ENCODE assay signal across 12 mouse cellular contexts in the genomic region with DNA sequence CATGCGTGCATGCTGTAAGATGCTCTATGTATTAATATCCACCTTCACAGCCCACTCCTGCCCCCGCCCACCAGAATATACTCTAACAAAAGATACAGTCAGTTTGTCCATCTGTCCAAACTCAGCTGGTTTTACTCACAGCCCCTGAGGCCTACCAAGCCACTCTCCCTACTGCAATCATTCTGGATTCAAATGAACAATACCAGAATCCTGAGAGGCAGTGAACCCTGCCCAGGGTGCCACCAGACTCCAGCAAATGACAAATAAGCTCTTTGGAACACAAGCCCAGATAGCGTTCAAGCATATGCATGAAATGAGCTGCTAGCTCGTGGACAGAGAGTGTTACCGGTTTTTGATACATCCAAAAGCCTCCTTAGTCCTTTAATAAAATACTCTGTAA.
DNase-seq lines count a peak whose midpoint lies in the region; ATAC-seq lines count a peak whose summit lies in the region.
"Had no signal": no experiment of that assay in that cellular context is flagged by ENCODE, and none has a peak within 500 bp of the region (broad histone marks: within the 10 kb centered on the region; RNA-seq: fewer than 3 reads in every experiment).

No protein-coding gene starts in this region.

- no peaks in the 10 kb centered on the region for H3K27me3 ChIP-seq in embryonic facial prominence, embryonic 11.5 days (ENCODE audit: control insufficient read depth, insufficient read depth, low read length)
- no peaks in the 10 kb centered on the region for H3K27me3 ChIP-seq in embryonic facial prominence, embryonic 15.5 days
- H3K27me3 ChIP-seq in hindbrain, embryonic 16.5 days (replicated peaks; ENCODE audit: control insufficient read depth, insufficient read depth, low read length): no peaks in the 10 kb centered on the region
- H3K27me3 ChIP-seq in midbrain, embryonic 14.5 days (ENCODE audit: control insufficient read depth, insufficient read depth, low read length): no peaks in the 10 kb centered on the region
- H3K27me3 ChIP-seq: megakaryocyte, embryonic 14.5 days had no signal

- H3K4me1 ChIP-seq in embryonic facial prominence, embryonic 11.5 days (ENCODE audit: control insufficient read depth, insufficient read depth, low read length): peaks cover 26% of the 10 kb centered on the region
- H3K4me1 ChIP-seq in embryonic facial prominence, embryonic 15.5 days: peaks cover 74% of the 10 kb centered on the region
- peaks cover 70% of the 10 kb centered on the region for H3K4me1 ChIP-seq in hindbrain, embryonic 16.5 days (ENCODE audit: control insufficient read depth, insufficient read depth, low read depth, low read length)
- peaks cover 74% of the 10 kb centered on the region for H3K4me1 ChIP-seq in midbrain, embryonic 14.5 days (ENCODE audit: control insufficient read depth, insufficient read depth, low read length)

- WGBS in embryonic facial prominence, embryonic 11.5 days: 71% methylated on average over 5 of the region's 5 CpGs
- WGBS in embryonic facial prominence, embryonic 15.5 days: 68% methylated on average over 5 of the region's 5 CpGs
- 34% methylated on average over 5 of the region's 5 CpGs for WGBS in hindbrain, embryonic 16.5 days
- WGBS in midbrain, embryonic 14.5 days: 32% methylated on average over 5 of the region's 5 CpGs

- peak overlapping the region; percentile 3; the same call in 1 of the 2 replicates for H3K27ac ChIP-seq in embryonic facial prominence, embryonic 11.5 days (replicated peaks; ENCODE audit: low read depth, low read length)
- H3K27ac ChIP-seq in embryonic facial prominence, embryonic 15.5 days (replicated peaks): peak overlapping the region; percentile 31
- H3K27ac ChIP-seq in hindbrain, embryonic 16.5 days (ENCODE audit: low read depth, low read length): peak overlapping the region; percentile 74
- peak overlapping the region; percentile 77 for H3K27ac ChIP-seq in midbrain, embryonic 14.5 days (replicated peaks; ENCODE audit: low read depth, low read length)
- H3K27ac ChIP-seq: limb, embryonic 10.5 days had no signal

- no peak overlapping the region for H3K4me3 ChIP-seq in embryonic facial prominence, embryonic 11.5 days (ENCODE audit: low read depth, low read length)
- H3K4me3 ChIP-seq in embryonic facial prominence, embryonic 15.5 days (replicated peaks): no peak overlapping the region
- no peak overlapping the region for H3K4me3 ChIP-seq in hindbrain, embryonic 16.5 days (ENCODE audit: low read length)
- H3K4me3 ChIP-seq in midbrain, embryonic 14.5 days (replicated peaks; ENCODE audit: low read depth, low read length): no peak overlapping the region
- H3K4me3 ChIP-seq: limb, embryonic 10.5 days; megakaryocyte, embryonic 14.5 days had no signal

- DNase-seq in embryonic facial prominence, embryonic 11.5 days (ENCODE audit: low spot score): no peak
- DNase-seq in midbrain, embryonic 14.5 days: no peak
- DNase-seq in cerebellum, adult 8-10 months: no peak
- DNase-seq in spleen, postnatal 10 days (ENCODE audit: low spot score in 2 of 2): no peak
- no peak for DNase-seq in frontal cortex, postnatal 36 days (ENCODE audit: low spot score in 2 of 2)
- DNase-seq: cerebellum, postnatal 14 days; heart, adult 18-20 months; liver, postnatal 0 days had no signal

- no peak overlapping the region for H3K9ac ChIP-seq in embryonic facial prominence, embryonic 11.5 days (replicated peaks; ENCODE audit: low read length)
- H3K9ac ChIP-seq in embryonic facial prominence, embryonic 15.5 days: no peak overlapping the region
- H3K9ac ChIP-seq in hindbrain, embryonic 16.5 days (ENCODE audit: low read depth, low read length): no peak overlapping the region
- H3K9ac ChIP-seq in midbrain, embryonic 14.5 days (replicated peaks; ENCODE audit: low read length): no peak overlapping the region; the same call in 1 of the 2 replicates
- H3K9ac ChIP-seq: liver, postnatal 0 days had no signal

- no peaks in the 10 kb centered on the region; the same call in 1 of the 2 replicates for H3K36me3 ChIP-seq in embryonic facial prominence, embryonic 11.5 days (replicated peaks; ENCODE audit: control insufficient read depth, insufficient read depth, low read depth, low read length)
- H3K36me3 ChIP-seq in embryonic facial prominence, embryonic 15.5 days: peaks cover 5% of the 10 kb centered on the region; the same call in 1 of the 2 replicates
- no peaks in the 10 kb centered on the region; the same call in 1 of the 2 replicates for H3K36me3 ChIP-seq in hindbrain, embryonic 16.5 days (ENCODE audit: control insufficient read depth, insufficient read depth, low read length)
- H3K36me3 ChIP-seq in midbrain, embryonic 14.5 days (ENCODE audit: control insufficient read depth, insufficient read depth, low read length): peaks cover 11% of the 10 kb centered on the region

- H3K9me3 ChIP-seq in embryonic facial prominence, embryonic 11.5 days (replicated peaks; ENCODE audit: control insufficient read depth, low read length): no peaks in the 10 kb centered on the region
- H3K9me3 ChIP-seq in embryonic facial prominence, embryonic 15.5 days (replicated peaks): no peaks in the 10 kb centered on the region
- no peaks in the 10 kb centered on the region for H3K9me3 ChIP-seq in hindbrain, embryonic 16.5 days (ENCODE audit: control insufficient read depth, low read length)
- H3K9me3 ChIP-seq in midbrain, embryonic 14.5 days (ENCODE audit: control insufficient read depth, low read length): no peaks in the 10 kb centered on the region
- H3K9me3 ChIP-seq: limb, embryonic 10.5 days; megakaryocyte, embryonic 14.5 days had no signal

- H3K4me2 ChIP-seq in embryonic facial prominence, embryonic 11.5 days (ENCODE audit: low read depth, low read length): no peak overlapping the region
- H3K4me2 ChIP-seq in embryonic facial prominence, embryonic 15.5 days (replicated peaks): no peak overlapping the region
- no peak overlapping the region for H3K4me2 ChIP-seq in hindbrain, embryonic 16.5 days (ENCODE audit: low read length)
- no peak overlapping the region for H3K4me2 ChIP-seq in midbrain, embryonic 14.5 days (ENCODE audit: low read length)

- ATAC-seq in embryonic facial prominence, embryonic 11.5 days (replicated peaks; ENCODE audit: insufficient number of reproducible peaks, low FRiP score, low TSS enrichment, low read depth): no peak
- no peak for ATAC-seq in embryonic facial prominence, embryonic 15.5 days (ENCODE audit: insufficient number of reproducible peaks, low FRiP score, low TSS enrichment, low read depth)
- ATAC-seq in hindbrain, embryonic 16.5 days: no peak
- no peak for ATAC-seq in midbrain, embryonic 14.5 days (ENCODE audit: low FRiP score, low TSS enrichment)
- ATAC-seq: liver, postnatal 0 days had no signal

Comparison
In these comparisons a context has a peak if more than half of its experiments do, and no peak if none do; other contexts are left out.
1. H3K27ac ChIP-seq: peak in every context shown above with its lines; median percentile 77 in midbrain, embryonic 14.5 days; 74 in hindbrain, embryonic 16.5 days; 31 in embryonic facial prominence, embryonic 15.5 days; 3 in embryonic facial prominence, embryonic 11.5 days.